Mouse (Mus musculus) brain, embryonic 14.5 days (tissue): ENCODE measurements around the gene Ppm1j.

Experiments used
- CTCF ChIP-seq: fragments of 200-500 bp; IDR thresholded peaks from 2 replicates; pipeline ENCODE4 v1.5.1; 2012; ENCODE audit warnings: inconsistent platforms, mild to moderate bottlenecking, moderate library complexity, borderline replicate concordance; ENCODE audit not compliant: insufficient read depth, insufficient read length; ENCODE audit errors: extremely low read depth
- POLR2A ChIP-seq: fragments of 200-500 bp; IDR thresholded peaks from 2 replicates; pipeline ENCODE4 v1.6.1; 2012; ENCODE audit warnings: mild to moderate bottlenecking, inconsistent platforms, borderline replicate concordance; ENCODE audit not compliant: poor library complexity, insufficient read depth, insufficient read length, severe bottlenecking; ENCODE audit errors: extremely low read depth

DNA sequence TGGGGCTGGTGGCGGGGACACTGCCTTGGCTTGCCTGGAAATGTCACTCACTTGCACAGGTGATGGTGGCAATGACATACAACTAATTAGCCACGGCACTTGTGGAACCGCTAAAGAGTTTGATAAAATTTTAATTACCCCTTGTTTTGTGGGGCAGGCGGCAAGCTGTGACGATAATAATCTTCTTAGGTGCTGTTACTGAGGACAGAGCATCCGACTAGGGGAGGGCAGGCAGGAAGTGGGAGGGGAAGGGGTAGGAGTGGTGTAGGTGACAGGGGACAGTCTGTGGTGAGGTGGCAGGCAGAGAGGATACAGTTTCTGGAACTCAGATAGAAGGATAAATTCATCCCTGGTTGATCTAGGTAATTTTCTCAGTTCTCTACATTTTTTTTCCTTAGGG, 9.4 kb upstream of the Ppm1j start:
- TF ChIP-seq POLR2A: no peak
- no peak for TF ChIP-seq CTCF
